Comparison of ENCODE assay signal across 26 mouse cellular contexts in genomic region chr2:132472126-132472525, GRCm38 (mm10).
A peak's percentile ranks its signal among the peaks of the same experiment; 100 is the strongest.
DNase-seq lines count a peak whose midpoint lies in the region; ATAC-seq and TF ChIP-seq lines count a peak whose summit lies in the region.
"Had no signal": no experiment of that assay in that cellular context is flagged by ENCODE, and none has a peak within 500 bp of the region (broad histone marks: within the 10 kb centered on the region; RNA-seq: fewer than 3 reads in every experiment).

No protein-coding gene starts in this region.

- no peak overlapping the region for H3K9ac ChIP-seq in forebrain, embryonic 14.5 days (ENCODE audit: low read length)
- no peak overlapping the region for H3K9ac ChIP-seq in forebrain, embryonic 11.5 days (ENCODE audit: low read length)
- no peak overlapping the region for H3K9ac ChIP-seq in kidney, embryonic 14.5 days (ENCODE audit: low read depth, low read length)
- no peak overlapping the region for H3K9ac ChIP-seq in midbrain, postnatal 0 days (replicated peaks; ENCODE audit: low read length, poor library complexity, severe bottlenecking)
- no peak overlapping the region for H3K9ac ChIP-seq in midbrain, embryonic 15.5 days
- H3K9ac ChIP-seq: embryonic facial prominence, embryonic 12.5 days; embryonic facial prominence, embryonic 15.5 days; forebrain, embryonic 13.5 days; heart, embryonic 13.5 days; hindbrain, embryonic 15.5 days had no signal

- no peaks in the 10 kb centered on the region for H3K36me3 ChIP-seq in forebrain, embryonic 14.5 days (ENCODE audit: control insufficient read depth, insufficient read depth, low read length)
- no peaks in the 10 kb centered on the region for H3K36me3 ChIP-seq in forebrain, embryonic 11.5 days (ENCODE audit: control insufficient read depth, insufficient read depth, low read length)
- no peaks in the 10 kb centered on the region for H3K36me3 ChIP-seq in heart, embryonic 10.5 days
- no peaks in the 10 kb centered on the region for H3K36me3 ChIP-seq in kidney, embryonic 14.5 days (ENCODE audit: control insufficient read depth, insufficient read depth, low read length)
- no peaks in the 10 kb centered on the region for H3K36me3 ChIP-seq in midbrain, postnatal 0 days (ENCODE audit: insufficient read depth, low read length)
- H3K36me3 ChIP-seq in midbrain, embryonic 15.5 days (replicated peaks), result no peaks in the 10 kb centered on the region
- H3K36me3 ChIP-seq: embryonic facial prominence, embryonic 12.5 days; embryonic facial prominence, embryonic 15.5 days; heart, embryonic 13.5 days; hindbrain, embryonic 15.5 days had no signal

- no peak overlapping the region for H3K4me2 ChIP-seq in forebrain, embryonic 14.5 days (ENCODE audit: low read length)
- H3K4me2 ChIP-seq in forebrain, embryonic 11.5 days (ENCODE audit: low read depth, low read length, severe bottlenecking), result no peak overlapping the region
- no peak overlapping the region for H3K4me2 ChIP-seq in kidney, embryonic 14.5 days (replicated peaks; ENCODE audit: low read depth, low read length)
- H3K4me2 ChIP-seq in midbrain, postnatal 0 days (ENCODE audit: low read depth, low read length, poor library complexity, severe bottlenecking), result no peak overlapping the region
- no peak overlapping the region for H3K4me2 ChIP-seq in midbrain, embryonic 15.5 days
- H3K4me2 ChIP-seq: embryonic facial prominence, embryonic 12.5 days; embryonic facial prominence, embryonic 15.5 days; forebrain, embryonic 13.5 days; heart, embryonic 13.5 days; hindbrain, embryonic 15.5 days had no signal

- no peaks in the 10 kb centered on the region for H3K9me3 ChIP-seq in forebrain, embryonic 14.5 days (replicated peaks; ENCODE audit: control insufficient read depth, low read length)
- H3K9me3 ChIP-seq in forebrain, embryonic 11.5 days (ENCODE audit: control insufficient read depth, low read length), result no peaks in the 10 kb centered on the region
- H3K9me3 ChIP-seq in heart, embryonic 10.5 days, result no peaks in the 10 kb centered on the region
- no peaks in the 10 kb centered on the region for H3K9me3 ChIP-seq in kidney, embryonic 14.5 days (ENCODE audit: control insufficient read depth, low read length)
- H3K9me3 ChIP-seq in midbrain, postnatal 0 days (ENCODE audit: low read length), result no peaks in the 10 kb centered on the region
- H3K9me3 ChIP-seq in midbrain, embryonic 15.5 days, result no peaks in the 10 kb centered on the region
- H3K9me3 ChIP-seq: embryonic facial prominence, embryonic 12.5 days; embryonic facial prominence, embryonic 15.5 days; forebrain, embryonic 13.5 days; heart, embryonic 13.5 days; hindbrain, embryonic 15.5 days had no signal

- no peak overlapping the region for H3K4me3 ChIP-seq in forebrain, embryonic 14.5 days (ENCODE audit: low read depth, low read length)
- H3K4me3 ChIP-seq in forebrain, embryonic 11.5 days (ENCODE audit: low read depth, low read length), result no peak overlapping the region
- H3K4me3 ChIP-seq in heart, embryonic 10.5 days, result no peak overlapping the region
- no peak overlapping the region for H3K4me3 ChIP-seq in kidney, embryonic 14.5 days (ENCODE audit: low read length)
- no peak overlapping the region for H3K4me3 ChIP-seq in midbrain, postnatal 0 days (ENCODE audit: low read depth, low read length)
- H3K4me3 ChIP-seq in midbrain, embryonic 15.5 days, result no peak overlapping the region
- H3K4me3 ChIP-seq: embryonic facial prominence, embryonic 12.5 days; embryonic facial prominence, embryonic 15.5 days; forebrain, embryonic 13.5 days; gastrocnemius, adult 2 months; heart, embryonic 13.5 days; hindbrain, embryonic 15.5 days had no signal

- H3K27me3 ChIP-seq in forebrain, embryonic 14.5 days (replicated peaks; ENCODE audit: control insufficient read depth, insufficient read depth, low read length), result no peaks in the 10 kb centered on the region
- no peaks in the 10 kb centered on the region for H3K27me3 ChIP-seq in forebrain, embryonic 11.5 days (ENCODE audit: control insufficient read depth, insufficient read depth, low read length)
- H3K27me3 ChIP-seq in heart, embryonic 10.5 days (ENCODE audit: insufficient read depth, poor library complexity, severe bottlenecking), result 0 out of 2 replicates have a peak, but pooled peaks cover 1% of the 10 kb centered on the region
- H3K27me3 ChIP-seq in kidney, embryonic 14.5 days (ENCODE audit: control insufficient read depth, insufficient read depth, low read length), result no peaks in the 10 kb centered on the region
- no peaks in the 10 kb centered on the region for H3K27me3 ChIP-seq in midbrain, postnatal 0 days (ENCODE audit: insufficient read depth, low read length)
- no peaks in the 10 kb centered on the region for H3K27me3 ChIP-seq in midbrain, embryonic 15.5 days (replicated peaks)
- H3K27me3 ChIP-seq: embryonic facial prominence, embryonic 12.5 days; embryonic facial prominence, embryonic 15.5 days; heart, embryonic 13.5 days; hindbrain, embryonic 15.5 days had no signal

- TF ChIP-seq CTCF in midbrain, postnatal 0 days (IDR thresholded peaks at IDR 0.05), result no peak

- no peak overlapping the region for H3K27ac ChIP-seq in forebrain, embryonic 14.5 days (ENCODE audit: low read depth, low read length)
- H3K27ac ChIP-seq in forebrain, embryonic 11.5 days (ENCODE audit: low read depth, low read length), result no peak overlapping the region
- H3K27ac ChIP-seq in heart, embryonic 10.5 days, result no peak overlapping the region
- H3K27ac ChIP-seq in kidney, embryonic 14.5 days (ENCODE audit: low read depth, low read length), result no peak overlapping the region
- H3K27ac ChIP-seq in midbrain, postnatal 0 days (ENCODE audit: low read depth, low read length), result no peak overlapping the region
- no peak overlapping the region for H3K27ac ChIP-seq in midbrain, embryonic 15.5 days
- H3K27ac ChIP-seq: embryonic facial prominence, embryonic 12.5 days; embryonic facial prominence, embryonic 15.5 days; forebrain, embryonic 13.5 days; gastrocnemius, adult 2 months; heart, embryonic 13.5 days; hindbrain, embryonic 15.5 days had no signal

- 33% methylated on average over 2 of the region's 2 CpGs for WGBS in forebrain, embryonic 14.5 days
- 56% methylated on average over 2 of the region's 2 CpGs for WGBS in forebrain, embryonic 11.5 days
- WGBS in heart, embryonic 10.5 days, result 31% methylated on average over 2 of the region's 2 CpGs
- 7% methylated on average over 2 of the region's 2 CpGs for WGBS in kidney, embryonic 14.5 days
- WGBS in midbrain, postnatal 0 days, result 30% methylated on average over 2 of the region's 2 CpGs
- 49% methylated on average over 2 of the region's 2 CpGs for WGBS in midbrain, embryonic 15.5 days

- H3K4me1 ChIP-seq in forebrain, embryonic 14.5 days (ENCODE audit: control insufficient read depth, insufficient read depth, low read length), result no peaks in the 10 kb centered on the region; the same call in 1 of the 2 replicates
- H3K4me1 ChIP-seq in forebrain, embryonic 11.5 days (replicated peaks; ENCODE audit: control insufficient read depth, insufficient read depth, low read length), result no peaks in the 10 kb centered on the region
- no peaks in the 10 kb centered on the region for H3K4me1 ChIP-seq in heart, embryonic 10.5 days
- no peaks in the 10 kb centered on the region for H3K4me1 ChIP-seq in kidney, embryonic 14.5 days (ENCODE audit: control insufficient read depth, insufficient read depth, low read length)
- H3K4me1 ChIP-seq in midbrain, postnatal 0 days (ENCODE audit: insufficient read depth, low read length), result no peaks in the 10 kb centered on the region
- peaks cover 5% of the 10 kb centered on the region for H3K4me1 ChIP-seq in midbrain, embryonic 15.5 days
- H3K4me1 ChIP-seq: embryonic facial prominence, embryonic 15.5 days; forebrain, embryonic 13.5 days; heart, embryonic 13.5 days had no signal

- peak; percentile 29 for DNase-seq in forebrain, embryonic 14.5 days (ENCODE audit: low spot score)
- DNase-seq in forebrain, embryonic 11.5 days (ENCODE audit: low spot score), result no peak
- peak; percentile 40 for DNase-seq in heart, adult 11 months
- no peak for DNase-seq in heart, embryonic 10.5 days (ENCODE audit: low spot score)
- no peak for DNase-seq in kidney, adult 18-20 months
- DNase-seq in midbrain, postnatal 0 days (ENCODE audit: low spot score), result peak; percentile 20
- DNase-seq: adrenal gland, adult 8-10 months; adrenal gland, postnatal 36 days; cerebellum, adult 11 months; cerebellum, adult 2 months; cerebellum, adult 9-11 months; cerebellum, postnatal 25 days; gastrocnemius, adult 2 months; gastrocnemius, postnatal 14 days; heart, adult 18-20 months; heart, postnatal 14 days; heart, postnatal 4 days had no signal

- ATAC-seq in forebrain, embryonic 14.5 days, result no peak
- ATAC-seq in forebrain, embryonic 11.5 days (replicated peaks; ENCODE audit: low FRiP score), result no peak
- ATAC-seq in kidney, embryonic 14.5 days (ENCODE audit: low FRiP score, low TSS enrichment), result peak; percentile 55; the same call in 1 of the 2 replicates
- no peak for ATAC-seq in midbrain, postnatal 0 days (ENCODE audit: low FRiP score)
- no peak for ATAC-seq in midbrain, embryonic 15.5 days (replicated peaks)
- ATAC-seq: activated CD4-positive, CD25-positive, alpha-beta regulatory T cell, adult 4 months; forebrain, embryonic 13.5 days; intestine, postnatal 0 days had no signal

Comparison
In these comparisons a context has a peak if more than half of its experiments do, and no peak if none do; other contexts are left out.
1. DNase-seq: peak in forebrain, embryonic 14.5 days (single experiment), heart, adult 11 months (single experiment) and midbrain, postnatal 0 days (single experiment); none in forebrain, embryonic 11.5 days (single experiment), heart, embryonic 10.5 days (single experiment) and kidney, adult 18-20 months (single experiment).